Mouse (Mus musculus) intestine, embryonic 15.5 days (tissue): ENCODE data around the gene Sept11. TPM values are rescaled to one million over a fixed set of nuclear protein-coding genes. Genes with fewer than 3 reads are reported as not detected.

Experiments
- ATAC-seq: fragments of 200-750 bp; cut with Nextera tagmentation; 2 replicates; pipeline ENCODE4 v1.8.0; 2017; ENCODE audit warnings: moderate TSS enrichment, moderate library complexity
- H3K27ac ChIP-seq: fragments of 300-500 bp; sonication (generic); 2 replicates; pipeline ENCODE4 v1.5.1; 2015; ENCODE audit warnings: mild to moderate bottlenecking, inconsistent platforms
- H3K27me3 ChIP-seq: fragments of 300-500 bp; sonication (generic); replicated peaks from 2 replicates; pipeline ENCODE4 v1.6.1; 2015; ENCODE audit warnings: inconsistent platforms
- H3K36me3 ChIP-seq: fragments of 300-500 bp; sonication (generic); 2 replicates; pipeline ENCODE4 v1.6.1; 2015; ENCODE audit warnings: inconsistent platforms
- H3K4me1 ChIP-seq: fragments of 300-500 bp; sonication (generic); replicated peaks from 2 replicates; pipeline ENCODE4 v1.6.1; 2015; ENCODE audit warnings: inconsistent platforms
- H3K4me2 ChIP-seq: fragments of 300-500 bp; sonication (generic); replicated peaks from 2 replicates; pipeline ENCODE4 v1.6.1; 2015; ENCODE audit warnings: mild to moderate bottlenecking, inconsistent platforms
- H3K4me3 ChIP-seq: fragments of 300-500 bp; sonication (generic); replicated peaks from 2 replicates; pipeline ENCODE4 v1.5.1; 2015; ENCODE audit warnings: inconsistent platforms
- H3K9ac ChIP-seq: fragments of 300-500 bp; sonication (generic); 2 replicates; pipeline ENCODE4 v1.6.1; 2015; ENCODE audit warnings: inconsistent platforms
- H3K9me3 ChIP-seq: fragments of 300-500 bp; sonication (generic); 2 replicates; pipeline ENCODE4 v1.6.1; 2016; ENCODE audit warnings: inconsistent platforms
- WGBS: fragments of 180-500 bp; shearing (Covaris S2); methylation state at CpG from one replicate; pipeline ENCODE4 v1.1.7; 2015; 5-methylcytosine and 5-hydroxymethylcytosine counted together
- polyA plus RNA-seq: library from polyadenylated mRNA; unstranded; fragments of >200 nt; fragmentation: Nextera tagmentation; extraction: Ambion mirVana; gene quantifications from 2 replicates; pipeline ENCODE4 v1.2.1, GENCODE M21; 2015

The Sept11 gene
- polyA plus RNA-seq, 1 experiment from 2014 or later: 157 TPM

GRCm38 (mm10) chr5:93133445-93134244 lies 40.4 kb downstream of the Sept11 start:
- Histone ChIP-seq H3K9ac (no peak overlapping the region), H3K27me3 (no peaks in the 10 kb centered on the region), H3K4me1 (peaks cover 46% of the 10 kb centered on the region), H3K27ac (peak overlapping the region; percentile 18; the same call in 1 of the 2 replicates), H3K4me3 (no peak overlapping the region), H3K9me3 (no peaks in the 10 kb centered on the region), H3K4me2 (no peak overlapping the region; the same call in 1 of the 2 replicates), H3K36me3 (no peaks in the 10 kb centered on the region)
- ATAC-seq: no peak
- WGBS: 36% methylated on average over 10 of the region's 10 CpGs

GRCm38 (mm10) chr5:93135368-93136107 lies 42.3 kb downstream of the Sept11 start:
- Histone ChIP-seq H3K4me3 (no peak overlapping the region), H3K36me3 (peaks cover 2% of the 10 kb centered on the region; the same call in 1 of the 2 replicates), H3K4me1 (peaks cover 28% of the 10 kb centered on the region), H3K27me3 (no peaks in the 10 kb centered on the region), H3K9ac (no peak overlapping the region), H3K4me2 (no peak overlapping the region), H3K27ac (no peak overlapping the region), H3K9me3 (no peaks in the 10 kb centered on the region)
- ATAC-seq: no peak
- 78% methylated on average over 10 of the region's 10 CpGs for whole genome bisulfite sequencing

GRCm38 (mm10) chr5:93136956-93137586 lies 43.8 kb downstream of the Sept11 start:
- peak; percentile 73 for ATAC-seq
- H3K4me2 ChIP-seq: no peak overlapping the region
- WGBS: 41% methylated on average over 5 of the region's 5 CpGs

GRCm38 (mm10) chr5:93139350-93139749 lies 46.1 kb downstream of the Sept11 start:
- ATAC-seq: no peak
- H3K36me3 ChIP-seq: peaks cover 8% of the 10 kb centered on the region
- H3K27me3 ChIP-seq: no peaks in the 10 kb centered on the region
- H3K4me1 ChIP-seq: peaks cover 11% of the 10 kb centered on the region; the same call in 1 of the 2 replicates
- no peak overlapping the region for H3K4me2 ChIP-seq
- WGBS: 93% methylated on average over 9 of the region's 9 CpGs
- H3K9me3 ChIP-seq: no peaks in the 10 kb centered on the region
- H3K9ac ChIP-seq: no peak overlapping the region
- H3K27ac ChIP-seq: no peak overlapping the region
- H3K4me3 ChIP-seq: no peak overlapping the region

More at GRCm38 (mm10) chr5:93136956-93137586, 43.8 kb downstream of the Sept11 start:
- Histone ChIP-seq H3K4me1 (peaks cover 16% of the 10 kb centered on the region; the same call in 1 of the 2 replicates), H3K36me3 (peaks cover 6% of the 10 kb centered on the region), H3K9me3 (no peaks in the 10 kb centered on the region), H3K4me3 (no peak overlapping the region), H3K9ac (no peak overlapping the region), H3K27me3 (no peaks in the 10 kb centered on the region), H3K27ac (0 out of 2 replicates have a peak overlapping the region, but pooled peaks have one; percentile 45)

- Histone ChIP-seq H3K9ac (no peak overlapping the region), H3K4me3 (no peak overlapping the region), H3K4me1 (peaks cover 18% of the 10 kb centered on the region; the same call in 1 of the 2 replicates), H3K27me3 (no peaks in the 10 kb centered on the region), H3K36me3 (peaks cover 8% of the 10 kb centered on the region), H3K9me3 (no peaks in the 10 kb centered on the region), H3K27ac (no peak overlapping the region), H3K4me2 (no peak overlapping the region)
- ATAC-seq: no peak
- 90% methylated on average over 5 of the region's 5 CpGs for WGBS
Observed at GRCm38 (mm10) chr5:93140747-93141146, 47.5 kb downstream of the Sept11 start.

- Histone ChIP-seq H3K36me3 (peaks cover 12% of the 10 kb centered on the region), H3K4me1 (peaks cover 12% of the 10 kb centered on the region; the same call in 1 of the 2 replicates), H3K9ac (no peak overlapping the region), H3K9me3 (no peaks in the 10 kb centered on the region), H3K4me3 (no peak overlapping the region), H3K27ac (no peak overlapping the region), H3K27me3 (no peaks in the 10 kb centered on the region), H3K4me2 (no peak overlapping the region)
- no peak for ATAC-seq
- WGBS: 39% methylated on average over 12 of the region's 12 CpGs
Observed at GRCm38 (mm10) chr5:93143360-93144091, 50.3 kb downstream of the Sept11 start.

- H3K4me2 ChIP-seq: no peak overlapping the region
- WGBS: 38% methylated on average over 5 of the region's 5 CpGs
- peaks cover 13% of the 10 kb centered on the region; the same call in 1 of the 2 replicates for H3K4me1 ChIP-seq
- no peak overlapping the region for H3K9ac ChIP-seq
- H3K4me3 ChIP-seq: no peak overlapping the region
- peaks cover 12% of the 10 kb centered on the region for H3K36me3 ChIP-seq
- H3K27ac ChIP-seq: no peak overlapping the region
- ATAC-seq: no peak
- no peaks in the 10 kb centered on the region for H3K9me3 ChIP-seq
- H3K27me3 ChIP-seq: no peaks in the 10 kb centered on the region
Observed at GRCm38 (mm10) chr5:93144874-93145273, 51.6 kb downstream of the Sept11 start.

- peaks cover 11% of the 10 kb centered on the region for H3K36me3 ChIP-seq
- no peak overlapping the region for H3K27ac ChIP-seq
- H3K9me3 ChIP-seq: no peaks in the 10 kb centered on the region
- ATAC-seq: no peak
- H3K4me1 ChIP-seq: peaks cover 17% of the 10 kb centered on the region; the same call in 1 of the 2 replicates
- H3K27me3 ChIP-seq: no peaks in the 10 kb centered on the region
- no peak overlapping the region for H3K4me3 ChIP-seq
- 86% methylated on average over 6 of the region's 6 CpGs for WGBS
- H3K4me2 ChIP-seq: no peak overlapping the region
- no peak overlapping the region for H3K9ac ChIP-seq
Observed at GRCm38 (mm10) chr5:93145504-93145903, 52.3 kb downstream of the Sept11 start.

- H3K9ac ChIP-seq: no peak overlapping the region
- no peak overlapping the region for H3K4me2 ChIP-seq
- H3K36me3 ChIP-seq: peaks cover 10% of the 10 kb centered on the region; the same call in 1 of the 2 replicates
- no peaks in the 10 kb centered on the region for H3K9me3 ChIP-seq
- H3K27ac ChIP-seq: peak overlapping the region; percentile 14; the same call in 1 of the 2 replicates
- no peaks in the 10 kb centered on the region for H3K27me3 ChIP-seq
- no peak overlapping the region for H3K4me3 ChIP-seq
- H3K4me1 ChIP-seq: peaks cover 14% of the 10 kb centered on the region
- 61% methylated on average over 12 of the region's 12 CpGs for WGBS
- ATAC-seq: no peak
Observed at GRCm38 (mm10) chr5:93149969-93150777, 56.9 kb downstream of the Sept11 start.

GRCm38 (mm10) chr5:93151985-93152384 lies 58.7 kb downstream of the Sept11 start:
- ATAC-seq: no peak
- H3K9me3 ChIP-seq: no peaks in the 10 kb centered on the region
- H3K4me2 ChIP-seq: no peak overlapping the region
- no peak overlapping the region for H3K27ac ChIP-seq
- no peak overlapping the region for H3K4me3 ChIP-seq
- no peaks in the 10 kb centered on the region for H3K27me3 ChIP-seq
- H3K9ac ChIP-seq: no peak overlapping the region
- WGBS: 59% methylated on average over 6 of the region's 6 CpGs
- H3K36me3 ChIP-seq: peaks cover 20% of the 10 kb centered on the region; the same call in 1 of the 2 replicates
- peaks cover 10% of the 10 kb centered on the region for H3K4me1 ChIP-seq

GRCm38 (mm10) chr5:93152451-93152850 lies 59.2 kb downstream of the Sept11 start:
- H3K4me1 ChIP-seq: peaks cover 10% of the 10 kb centered on the region
- peaks cover 20% of the 10 kb centered on the region; the same call in 1 of the 2 replicates for H3K36me3 ChIP-seq
- no peaks in the 10 kb centered on the region for H3K27me3 ChIP-seq
- no peak overlapping the region for H3K27ac ChIP-seq
- H3K4me3 ChIP-seq: no peak overlapping the region
- H3K9me3 ChIP-seq: no peaks in the 10 kb centered on the region
- WGBS: 83% methylated on average over 4 of the region's 4 CpGs
- H3K4me2 ChIP-seq: no peak overlapping the region
- H3K9ac ChIP-seq: no peak overlapping the region
- no peak for ATAC-seq
